Mouse (Mus musculus) embryo, embryonic 11.5 days (tissue): Measurements from ENCODE around the gene Fanca.
"Not testable (repeated sequence)": the region's sequence is repeated elsewhere in the genome, so short reads cannot be mapped to it uniquely, and the experiment has no call there.

Source experiments
- DNase-seq: peaks from one replicate; pipeline ENCODE4 v3.0.0-alpha.2; 2012; ENCODE audit warnings: low read depth, low spot score

Gene Fanca

DNA sequence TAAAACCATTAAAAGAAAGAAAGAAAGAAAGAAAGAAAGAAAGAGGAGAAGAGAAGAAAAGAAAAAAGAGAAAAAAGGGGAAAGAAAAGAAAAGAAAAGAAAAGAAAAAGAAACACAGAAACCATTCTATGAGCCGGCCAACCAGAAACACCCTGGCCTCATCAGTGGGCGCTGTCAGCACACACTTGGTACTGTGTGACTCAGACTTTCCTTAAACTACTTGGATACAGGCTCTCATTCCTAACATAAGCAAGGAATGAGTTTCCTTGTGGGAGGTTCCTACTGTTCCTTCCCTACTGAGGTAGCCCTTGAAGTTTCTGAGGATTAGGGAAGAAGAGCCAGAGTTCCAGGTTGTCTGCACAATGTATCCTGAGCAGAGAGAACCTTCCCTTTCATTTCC lies 12.9 kb upstream of the Fanca start:
- DNase-seq, result no peak

DNA sequence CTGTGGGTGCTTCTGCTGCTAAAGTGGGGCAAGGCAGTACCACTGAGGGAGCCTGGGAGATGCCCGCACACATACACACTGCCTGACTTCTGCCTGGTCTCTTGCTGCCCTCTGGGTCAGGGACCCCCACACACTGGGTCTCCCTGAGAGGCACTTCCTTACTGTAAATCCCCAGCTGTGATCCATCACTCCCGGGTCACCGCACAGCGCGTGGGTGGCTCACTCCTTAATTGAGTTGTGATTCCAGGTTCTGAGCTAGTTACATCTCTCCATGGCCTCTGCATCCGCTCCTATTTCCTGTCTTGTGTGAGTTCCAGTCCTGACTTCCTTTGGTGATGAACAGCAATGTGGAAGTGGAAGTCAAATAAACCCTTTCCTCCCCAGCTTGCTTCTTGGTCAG lies 12.3 kb upstream of the Fanca start:
- no peak for DNase-seq

DNA sequence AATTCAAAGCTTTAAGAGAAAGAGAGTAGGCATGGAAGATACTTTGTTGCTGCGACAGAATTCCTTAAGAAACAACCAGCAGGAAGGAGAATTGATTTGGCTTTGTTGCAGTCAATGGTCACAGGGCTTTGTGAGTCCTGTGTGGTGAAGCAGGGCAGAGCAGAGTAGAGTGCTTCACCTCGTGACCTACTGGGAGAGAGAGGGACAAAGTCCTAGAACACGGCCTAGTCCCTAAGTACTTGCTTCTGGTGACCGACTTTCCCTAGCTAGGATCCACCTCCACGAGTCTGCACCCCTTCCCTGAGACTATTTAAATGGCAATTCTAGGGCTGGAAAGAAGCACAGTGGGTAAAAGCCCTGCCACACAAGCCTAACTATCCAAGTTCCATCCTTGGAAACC lies 11.6 kb upstream of the Fanca start:
- DNase-seq, result no peak

DNA sequence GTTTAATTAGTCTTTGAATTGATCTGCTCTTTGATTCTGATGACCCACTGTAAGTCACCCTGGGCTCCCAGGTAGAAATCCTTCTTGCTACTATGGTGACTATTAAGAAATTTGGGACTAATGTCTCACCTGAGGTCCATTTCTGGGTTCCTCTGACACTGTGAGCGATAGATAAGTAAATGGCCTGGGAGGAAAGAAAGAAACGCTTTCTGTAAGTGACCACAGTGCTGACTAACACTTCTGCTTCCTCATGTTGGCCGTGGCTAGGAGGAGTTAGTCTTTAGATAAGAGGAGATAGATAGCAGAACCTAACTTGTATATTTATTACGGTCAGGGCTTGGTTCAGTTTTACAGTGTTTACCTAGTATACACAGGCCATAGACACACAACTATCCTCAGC lies 11.0 kb upstream of the Fanca start:
- no peak for DNase-seq

DNA sequence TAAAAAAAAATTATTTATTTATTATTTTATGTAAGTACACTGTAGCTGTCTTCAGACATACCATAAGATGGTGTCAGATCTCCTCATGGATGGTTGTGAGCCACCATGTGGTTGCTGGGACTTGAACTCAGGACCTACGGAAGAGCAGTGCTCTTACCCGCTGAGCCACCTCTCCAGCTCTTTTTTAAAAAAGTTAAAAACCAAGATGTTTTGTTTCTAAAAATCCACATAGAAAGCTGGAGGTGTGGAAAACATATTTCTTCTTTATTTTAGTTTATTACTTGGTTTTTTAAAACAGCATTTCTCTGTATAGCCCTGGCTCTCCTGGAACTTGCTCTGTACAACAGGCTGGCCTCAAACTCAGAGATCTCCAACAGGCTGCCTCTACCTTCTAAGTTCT lies 10.2 kb upstream of the Fanca start:
- DNase-seq, result no peak

DNA sequence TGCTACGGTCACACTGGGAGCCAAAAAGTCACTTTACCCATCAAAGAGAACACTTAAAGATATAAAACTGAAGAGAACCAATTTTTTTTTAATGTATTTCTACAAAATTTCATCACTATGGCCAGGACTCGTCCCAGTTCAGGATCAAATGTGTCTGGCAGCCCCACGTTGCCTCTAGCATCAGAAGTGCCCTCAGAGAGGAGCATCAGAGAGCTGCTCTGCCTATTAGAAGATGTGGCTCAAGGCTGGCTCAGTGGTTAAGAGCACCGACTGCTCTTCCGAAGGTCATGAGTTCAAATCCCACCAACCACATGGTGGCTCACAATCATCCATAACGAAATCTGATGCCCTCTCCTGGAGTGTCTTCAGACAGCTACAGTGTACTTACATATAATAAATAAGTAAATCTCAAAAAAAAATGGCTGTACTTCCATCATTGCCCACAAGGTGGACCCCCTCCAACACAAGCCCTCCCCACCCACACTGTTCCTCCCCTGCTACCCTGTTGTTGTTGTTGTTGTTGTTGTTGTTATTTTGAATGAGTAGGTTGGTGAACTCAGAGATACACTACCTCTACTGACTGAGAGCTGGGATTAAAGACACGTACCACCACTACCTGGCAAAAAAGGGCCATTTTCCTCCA lies 1.3 kb upstream of the Fanca start:
- no peak for DNase-seq

DNA sequence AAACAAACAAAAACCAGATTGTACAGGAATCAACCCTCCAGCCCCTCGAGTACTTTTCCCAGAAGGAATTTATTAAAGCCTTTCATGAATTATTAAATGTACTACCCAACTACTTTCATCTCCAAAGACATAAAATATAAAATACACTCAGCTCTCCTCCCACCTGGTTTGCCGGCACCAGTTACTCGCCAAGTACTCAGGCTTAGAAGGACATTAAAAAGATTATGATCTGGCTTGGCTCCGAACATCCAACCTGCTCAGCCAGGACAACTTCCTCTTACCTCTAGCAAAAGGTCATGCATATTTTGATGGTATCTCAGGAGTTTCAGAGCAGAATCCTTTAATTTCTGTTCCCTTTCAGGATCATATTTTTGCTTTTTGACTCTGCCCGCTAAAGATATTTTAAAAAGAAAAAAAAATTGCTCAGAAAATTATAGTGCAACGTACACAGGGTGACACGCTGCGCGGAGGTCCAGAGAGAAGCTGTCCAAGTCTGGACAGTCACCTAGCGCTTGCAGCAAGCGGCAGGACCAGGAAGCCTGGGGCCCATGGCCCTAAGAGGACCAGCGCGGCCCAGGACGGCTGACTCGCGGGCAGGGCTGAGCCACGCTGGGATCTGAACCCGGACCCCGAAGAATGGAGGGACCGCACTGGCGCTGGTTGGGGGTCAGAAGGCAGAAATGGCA lies 452 bp downstream of the Fanca start:
- DNase-seq, result no peak

DNA sequence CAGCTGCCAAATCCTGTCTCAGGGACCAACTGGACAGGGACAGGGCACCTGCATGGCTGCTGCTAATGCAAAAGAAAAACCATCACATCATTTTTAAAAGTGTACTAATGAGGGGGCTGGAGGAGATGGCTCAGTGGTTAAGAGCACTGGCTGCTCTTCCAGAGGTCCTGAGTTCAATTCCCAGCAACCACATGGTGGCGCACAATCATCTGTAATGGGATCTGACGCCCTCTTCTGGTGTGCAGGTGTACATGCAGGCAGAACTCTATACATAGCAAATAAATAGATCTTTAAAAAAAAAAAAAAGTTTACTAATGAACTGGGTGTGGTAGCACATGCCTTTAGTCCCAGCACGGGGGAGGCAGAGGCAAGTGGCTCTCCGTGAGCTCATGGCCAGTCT lies 9.6 kb downstream of the Fanca start:
- DNase-seq, result no peak

DNA sequence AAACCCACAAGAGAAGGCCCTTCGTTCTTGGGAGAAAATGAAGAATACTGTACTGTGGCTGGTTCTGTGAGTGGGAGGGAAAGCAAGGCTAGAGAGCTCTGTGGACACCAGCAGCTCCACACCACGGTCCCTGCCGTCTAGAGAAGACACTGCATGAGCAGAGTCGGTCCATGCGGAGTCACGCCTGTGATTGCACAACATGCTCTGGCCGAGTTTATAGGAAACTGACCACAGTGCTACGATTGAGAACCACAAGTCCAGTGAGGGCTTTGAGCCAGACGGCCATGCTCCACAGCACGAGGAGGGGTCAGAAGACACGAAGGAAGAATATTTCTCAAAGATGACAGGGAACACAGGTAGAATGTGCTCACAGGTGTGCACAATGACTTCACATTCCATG lies 20.1 kb downstream of the Fanca start:
- DNase-seq, result no peak

DNA sequence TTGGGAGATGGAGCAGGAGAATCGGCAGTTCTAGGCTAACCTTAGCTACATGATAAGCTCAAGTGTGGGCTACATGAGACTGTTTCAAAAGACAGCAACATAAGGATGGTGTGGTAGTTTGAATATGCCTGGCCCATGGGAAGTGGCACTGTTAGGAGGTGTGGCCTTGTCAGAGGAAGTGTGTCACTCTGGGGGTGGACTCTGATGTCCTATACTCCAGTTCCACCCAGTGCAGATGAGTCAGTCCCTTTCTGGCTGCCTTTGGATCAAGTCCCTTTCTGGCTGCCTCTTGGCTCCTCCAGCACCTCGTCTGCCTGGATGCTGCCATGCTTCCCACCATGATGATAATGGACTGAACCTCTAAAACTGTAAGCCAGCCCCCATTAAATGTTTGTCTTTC lies 25.6 kb downstream of the Fanca start:
- DNase-seq, result no peak

DNA sequence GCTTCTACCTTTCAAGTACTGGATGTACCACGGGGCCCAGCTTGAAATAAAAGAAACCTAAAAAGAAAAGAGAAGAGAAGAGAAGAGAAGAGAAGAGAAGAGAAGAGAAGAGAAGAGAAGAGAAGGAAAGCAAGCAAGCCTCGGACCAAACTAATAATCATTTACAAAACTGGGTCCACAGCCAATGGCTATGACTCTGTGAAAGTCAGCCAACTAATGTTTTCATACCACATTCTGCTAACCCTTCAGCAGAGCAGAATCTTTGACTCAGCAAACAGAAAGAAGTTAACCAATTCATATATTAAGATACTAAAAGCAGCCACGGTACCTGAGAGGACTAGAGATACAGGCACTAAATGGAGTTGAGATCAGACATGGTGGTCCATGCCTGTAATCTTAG lies 26.1 kb downstream of the Fanca start:
- no peak for DNase-seq

DNA sequence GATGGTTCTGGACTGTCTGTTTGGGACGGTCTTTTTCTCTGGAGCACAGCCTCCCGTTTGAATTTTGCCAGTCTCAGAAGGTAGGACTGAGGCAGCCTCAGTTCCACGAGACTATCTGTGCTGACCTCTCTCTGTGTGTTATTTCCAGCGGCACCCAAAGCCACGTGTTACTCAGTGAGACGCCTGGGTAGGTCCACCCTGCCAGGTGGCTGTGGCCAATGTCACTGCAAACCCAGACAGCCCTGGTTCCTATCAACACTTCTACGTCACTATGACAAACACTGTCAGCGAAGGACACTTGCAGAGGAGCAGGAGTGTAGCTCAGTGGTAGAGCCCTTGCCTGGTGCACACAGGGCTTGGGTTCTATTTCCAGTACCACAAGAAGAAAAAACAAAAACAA lies 26.7 kb downstream of the Fanca start:
- no peak for DNase-seq

DNA sequence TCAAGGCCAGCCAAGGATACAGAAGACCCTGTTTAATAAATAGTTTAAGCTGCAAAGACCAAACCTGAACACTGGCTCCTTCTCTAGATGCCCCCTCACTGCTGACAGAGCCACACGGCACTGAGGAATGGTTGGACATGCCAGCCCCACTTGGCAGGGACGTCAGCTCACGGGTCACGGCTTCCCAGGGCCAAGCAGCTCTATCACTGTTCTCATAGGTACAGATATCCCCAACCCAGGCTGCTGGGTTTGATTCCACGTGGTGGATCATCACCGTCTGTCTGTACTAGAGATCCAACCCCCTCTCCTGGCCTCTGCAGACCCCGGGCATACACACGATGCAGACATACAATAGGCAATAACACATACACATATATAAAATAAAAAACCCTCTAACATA lies 27.7 kb downstream of the Fanca start:
- no peak for DNase-seq

DNA sequence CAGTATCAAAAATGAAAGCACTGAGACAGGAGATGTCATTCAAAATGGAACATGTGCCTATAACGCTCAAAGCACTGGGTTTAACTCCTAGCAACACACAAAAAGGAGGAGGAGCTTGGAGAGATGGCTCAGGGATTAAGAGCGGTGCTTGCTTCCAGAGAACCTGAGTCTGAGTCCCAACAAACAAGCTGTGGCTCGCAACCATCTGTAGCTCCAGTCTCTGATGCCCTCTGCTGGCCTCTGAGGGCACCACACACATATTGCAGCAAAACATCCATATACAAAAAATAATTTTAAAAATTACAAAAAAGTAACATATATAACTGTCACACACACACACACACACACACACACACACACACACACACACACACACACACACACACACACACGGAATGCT lies 28.2 kb downstream of the Fanca start:
- DNase-seq, result no peak

DNA sequence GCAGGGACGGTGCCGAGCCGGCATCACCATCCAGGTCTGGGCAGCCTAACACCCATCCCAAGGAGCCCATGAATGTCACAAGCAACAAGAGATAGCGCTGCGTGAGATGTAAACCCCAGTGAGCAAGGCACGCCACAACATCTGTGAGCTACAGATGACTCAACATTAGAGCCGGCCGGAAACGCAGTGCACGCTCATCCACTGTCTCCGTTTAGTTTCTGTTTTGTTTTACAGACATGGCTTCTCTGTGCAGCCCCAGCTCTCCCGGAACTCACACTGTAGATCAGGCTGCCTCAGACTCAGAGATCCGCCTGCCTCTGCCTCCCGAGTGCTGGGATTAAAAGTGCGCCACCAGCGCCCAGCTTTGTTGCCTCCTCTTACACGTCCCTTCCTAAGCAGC lies 31.0 kb downstream of the Fanca start:
- no peak for DNase-seq

DNA sequence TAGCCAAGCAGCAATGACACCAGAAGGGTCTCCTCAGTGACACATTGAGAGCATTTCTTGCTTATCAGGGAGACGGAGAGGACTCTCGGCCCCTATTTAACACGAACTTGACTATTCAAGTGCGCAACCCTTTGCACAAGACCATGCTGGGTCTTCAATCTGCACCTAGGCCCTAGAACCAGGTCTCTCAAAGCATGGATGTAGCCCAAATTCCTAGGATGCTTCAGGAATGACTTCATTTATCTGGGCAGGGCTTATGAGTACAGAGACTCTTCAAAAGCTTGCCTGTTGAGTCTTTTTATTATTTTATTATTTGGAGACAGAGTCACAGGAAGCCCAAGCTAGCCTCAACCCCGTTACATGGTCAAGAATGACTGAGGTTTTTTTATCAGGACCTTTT lies 33.9 kb downstream of the Fanca start:
- no peak for DNase-seq

DNA sequence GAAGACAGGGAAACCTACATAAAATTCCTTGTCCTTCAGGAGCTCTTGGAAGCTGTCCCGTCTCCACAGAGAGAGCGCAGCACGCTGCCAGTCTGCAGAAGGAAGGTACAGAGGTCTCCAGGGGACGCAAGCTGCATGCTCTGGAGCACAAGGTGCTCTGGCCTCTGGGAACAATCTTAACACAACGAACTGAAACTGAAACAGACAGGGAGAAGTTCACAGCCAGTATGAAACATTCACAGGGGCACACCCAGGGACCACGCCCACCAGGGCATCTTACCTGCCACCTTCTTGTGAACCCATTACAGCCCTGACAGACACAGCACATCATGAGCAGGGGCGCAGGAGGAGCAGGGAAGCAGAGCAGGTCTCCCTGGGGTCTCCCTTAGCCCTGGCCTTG lies 34.4 kb downstream of the Fanca start:
- DNase-seq, result no peak

DNA sequence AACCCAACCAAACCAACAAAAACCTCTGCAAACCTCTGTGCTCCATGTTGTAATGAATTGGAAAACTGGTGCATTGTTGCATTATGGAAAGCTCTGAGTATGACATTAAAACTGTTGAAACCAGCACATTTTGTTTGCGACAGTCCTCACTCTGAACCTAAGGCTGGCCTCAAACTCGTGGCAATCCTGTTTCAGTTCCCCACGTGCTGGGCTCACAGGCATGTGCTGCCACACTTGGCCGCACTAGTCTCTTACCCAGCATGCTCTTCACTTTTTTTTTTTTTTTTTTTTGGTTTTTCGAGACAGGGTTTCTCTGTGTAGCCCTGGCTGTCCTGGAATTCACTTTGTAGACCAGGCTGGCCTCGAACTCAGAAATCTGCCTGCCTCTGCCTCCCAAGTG lies 35.4 kb downstream of the Fanca start:
- not testable (repeated sequence) for DNase-seq

DNA sequence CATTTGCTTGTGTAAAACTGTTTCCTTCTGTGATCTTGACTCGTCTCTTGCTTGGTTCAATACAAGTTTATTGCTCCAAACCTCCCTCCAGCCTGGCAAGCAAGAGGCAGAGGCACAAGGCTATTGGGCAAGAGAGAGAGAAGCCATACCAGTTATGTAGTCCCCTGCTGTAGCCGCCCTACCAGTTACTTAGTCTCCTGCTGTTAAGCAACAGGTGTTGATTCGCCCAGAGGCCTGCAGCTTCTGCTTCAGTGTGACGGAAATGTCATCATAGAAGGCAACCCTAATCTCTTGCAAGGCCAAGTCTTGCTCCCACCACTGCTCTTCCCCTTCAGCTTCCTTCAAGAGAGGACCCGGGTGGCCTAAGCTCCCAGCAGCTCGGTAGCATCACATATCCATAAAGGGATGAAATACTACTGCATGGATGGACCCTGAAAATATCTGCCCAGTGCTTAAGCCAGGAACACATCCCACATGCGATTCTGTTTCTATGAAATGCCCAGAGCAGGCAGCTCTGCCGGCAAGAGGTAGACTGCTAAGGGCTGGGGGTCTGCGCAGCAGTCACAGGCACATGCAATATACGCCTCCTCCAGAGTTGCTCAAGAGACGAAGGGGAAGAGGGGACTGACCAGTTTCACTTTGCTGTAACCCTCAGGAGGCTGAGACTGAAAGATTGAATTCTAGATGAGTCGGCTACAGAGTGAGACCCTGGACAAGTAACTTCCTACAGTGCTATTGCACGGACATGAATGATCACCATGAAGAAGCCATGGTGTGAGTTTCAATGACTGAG lies 37.9 kb downstream of the Fanca start:
- DNase-seq, result no peak

DNA sequence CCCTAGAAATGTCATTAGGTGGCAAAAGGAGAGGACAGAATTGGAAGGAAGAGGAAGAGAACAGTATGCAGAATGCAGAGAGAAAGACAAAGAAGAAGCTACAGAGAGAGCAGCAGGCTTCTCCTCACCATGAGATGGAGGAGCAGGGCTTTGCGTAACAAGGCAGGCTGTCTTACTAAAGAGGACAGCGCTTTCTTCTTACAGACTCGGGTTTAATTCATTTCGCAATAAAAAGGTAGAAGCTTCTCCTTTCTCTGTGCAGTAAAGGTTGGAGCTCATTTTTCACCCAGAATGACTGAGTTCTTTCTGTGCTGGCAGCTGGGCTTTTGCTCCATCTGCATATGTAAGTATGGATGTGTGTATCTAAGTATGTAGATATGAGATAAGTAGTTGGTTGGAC lies 38.5 kb downstream of the Fanca start:
- DNase-seq, result no peak

DNA sequence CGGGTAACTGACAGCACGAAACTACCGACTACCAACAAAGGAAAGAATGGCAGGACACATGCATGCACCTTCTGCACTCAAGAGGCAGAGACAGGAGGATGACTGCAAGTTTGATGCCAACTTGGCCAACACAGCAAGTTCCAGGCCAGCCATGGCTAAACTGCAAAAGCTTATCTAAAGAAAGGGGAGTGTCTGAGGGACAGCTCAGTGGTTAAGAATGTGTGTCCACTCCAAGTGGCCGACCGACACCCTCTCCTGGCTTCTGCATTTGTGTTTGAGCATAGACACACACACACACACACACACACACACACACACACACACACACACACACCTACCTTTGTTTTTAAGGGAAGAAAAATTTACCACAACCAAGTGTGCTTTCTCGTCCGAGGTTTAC lies 39.9 kb downstream of the Fanca start:
- no peak for DNase-seq

DNA sequence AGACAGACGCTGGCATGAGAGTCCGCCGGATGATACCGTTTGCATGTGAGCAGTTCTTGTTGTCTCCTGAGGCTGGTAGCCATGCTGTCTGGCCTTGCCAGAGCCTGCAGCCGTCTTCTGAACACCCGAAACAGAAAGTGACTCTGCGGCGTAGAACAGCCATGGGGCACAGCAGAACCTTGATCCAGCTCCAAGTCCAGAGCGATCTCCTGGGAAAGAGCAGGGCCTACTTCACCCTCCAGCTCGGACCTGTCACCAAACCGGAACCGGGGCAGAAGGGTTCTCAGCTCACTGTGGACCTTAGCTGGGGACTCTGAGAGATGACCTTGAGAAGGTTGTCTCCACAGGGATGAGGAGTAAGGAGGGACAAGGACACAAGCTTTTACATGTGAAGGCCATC lies 43.3 kb downstream of the Fanca start:
- no peak for DNase-seq

DNA sequence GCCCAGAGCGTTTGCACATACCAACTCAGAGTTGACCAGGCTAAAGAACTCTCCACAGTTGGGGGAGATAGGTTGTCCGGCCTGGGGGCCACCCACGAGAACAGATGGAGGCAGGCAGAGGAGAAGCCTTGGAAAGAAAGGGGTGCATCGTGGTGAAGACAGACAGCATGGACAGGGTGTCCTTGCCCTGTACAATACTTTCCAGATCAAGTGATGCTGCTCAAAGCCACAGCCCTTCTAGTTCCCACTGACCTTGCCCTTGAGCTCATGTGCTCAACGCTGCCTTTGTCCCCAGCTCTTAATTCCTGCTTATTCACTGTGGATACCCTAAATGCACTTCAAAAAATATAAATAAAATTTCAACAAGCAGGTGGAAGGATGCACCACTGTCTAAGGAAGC lies 43.9 kb downstream of the Fanca start:
- DNase-seq, result no peak
